Mouse (Mus musculus) ES-Bruce4 (cell line): Measurements from ENCODE around the gene 9330159F19Rik.

Experiments used
- CTCF ChIP-seq: IDR thresholded peaks from one replicate; pipeline ENCODE4 v1.8.1; 2011; ENCODE audit warnings: low read depth, low read length
- POLR2A ChIP-seq: IDR thresholded peaks from one replicate; pipeline ENCODE4 v1.8.1; 2011; ENCODE audit warnings: low read length; ENCODE audit not compliant: insufficient read depth

DNA sequence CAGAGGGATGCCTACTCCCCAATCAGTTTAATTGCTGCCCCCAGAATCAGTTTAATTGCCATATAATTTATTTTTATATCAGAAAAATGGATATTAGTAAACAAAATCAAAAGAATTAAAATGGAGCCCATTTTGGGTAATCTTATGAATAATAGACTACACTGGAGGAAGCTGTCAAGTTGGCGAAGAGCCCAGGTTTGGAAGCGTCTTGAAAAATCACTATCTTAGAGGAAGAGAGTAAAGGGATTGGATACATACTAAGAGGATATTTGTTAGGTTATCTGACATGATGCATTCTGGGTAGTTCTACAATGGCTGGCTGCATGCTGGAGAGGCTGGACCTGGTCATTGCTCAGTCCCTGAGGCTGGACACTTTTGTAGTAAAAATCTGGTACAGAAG, 19.8 kb downstream of the 9330159F19Rik start:
- TF ChIP-seq CTCF (no peak), POLR2A (no peak)
